Mouse (Mus musculus): ENCODE data around the gene Vmn2r111.
"Not testable (repeated sequence)": the region's sequence is repeated elsewhere in the genome, so short reads cannot be mapped to it uniquely, and the experiment has no call there.

Gene Vmn2r111

DNA sequence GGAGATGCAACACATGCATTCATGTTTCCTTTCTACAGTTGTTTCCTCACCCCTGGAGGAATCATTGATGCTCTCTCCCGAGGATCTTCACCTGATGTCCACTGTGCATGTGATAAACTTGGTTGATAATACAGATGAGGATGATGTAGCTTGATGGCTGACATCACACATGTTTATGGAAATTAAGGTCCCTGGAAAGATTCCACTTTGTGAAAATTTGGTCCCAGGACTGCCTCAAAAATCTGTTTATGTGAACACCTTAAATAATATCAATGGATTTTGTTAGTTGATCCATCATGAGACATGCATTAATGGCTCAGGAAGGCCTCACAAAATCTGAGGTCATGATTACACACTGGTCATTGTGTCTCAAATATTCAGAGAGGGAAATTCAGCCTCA is at the start of gene Vmn2r111:
Vmn2r111 (minus strand) TSS at position 101 of the 400 bp plus-strand sequence.
- not testable (repeated sequence) for DNase-seq

DNA sequence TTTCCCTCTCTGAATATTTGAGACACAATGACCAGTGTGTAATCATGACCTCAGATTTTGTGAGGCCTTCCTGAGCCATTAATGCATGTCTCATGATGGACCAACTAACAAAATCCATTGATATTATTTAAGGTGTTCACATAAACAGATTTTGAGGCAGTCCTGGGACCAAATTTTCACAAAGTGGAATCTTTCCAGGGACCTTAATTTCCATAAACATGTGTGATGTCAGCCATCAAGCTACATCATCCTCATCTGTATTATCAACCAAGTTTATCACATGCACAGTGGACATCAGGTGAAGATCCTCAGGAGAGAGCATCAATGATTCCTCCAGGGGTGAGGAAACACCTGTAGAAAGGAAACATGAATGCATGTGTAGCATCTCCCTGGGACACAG is 27.4 kb upstream of the Vmn2r111 start, which contains the start of gene Vmn2r112:
Vmn2r112 (plus strand) TSS at position 301 of the 400 bp plus-strand sequence.
- DNase-seq, result not testable (repeated sequence)

DNA sequence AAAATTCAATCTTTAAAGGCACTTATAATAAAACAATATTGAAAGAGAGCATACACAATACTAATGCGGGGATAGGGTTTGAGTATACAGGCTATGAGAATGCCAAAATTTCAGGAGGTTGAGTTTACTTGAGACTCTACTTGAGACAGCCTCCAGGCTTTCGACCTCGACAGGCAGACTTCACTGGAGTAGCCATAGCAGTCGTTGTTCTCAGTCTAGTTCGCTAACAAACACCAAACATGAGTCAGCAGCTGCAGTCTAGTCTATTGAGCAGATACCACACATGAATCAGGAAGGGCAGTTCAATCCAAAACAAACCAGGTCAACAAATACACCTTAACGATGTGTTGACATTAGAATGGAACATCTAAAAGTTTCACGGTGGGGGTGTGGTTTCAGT is 52.8 kb downstream of the Vmn2r111 start:
- not testable (repeated sequence) for DNase-seq

- DNase-seq, result not testable (repeated sequence)
These were observed 53.2 kb downstream of the Vmn2r111 start for GRCm38 (mm10) chr17:22520037-22520436.

- no peak for DNase-seq
These were observed 76.2 kb downstream of the Vmn2r111 start for GRCm38 (mm10) chr17:22497120-22497519.

Measured in cerebellum, postnatal 25 days (tissue).